Mouse (Mus musculus) spleen, adult 2 months (tissue): ENCODE results near the gene 1700025G04Rik.

Experiments
- CTCF ChIP-seq: fragments of 200-500 bp; IDR thresholded peaks from 2 replicates; pipeline ENCODE4 v1.5.1; 2011; ENCODE audit warnings: mild to moderate bottlenecking, inconsistent platforms; ENCODE audit not compliant: insufficient read depth, insufficient read length, insufficient replicate concordance; ENCODE audit errors: extremely low read depth
- POLR2A ChIP-seq: fragments of 200-500 bp; IDR thresholded peaks from 2 replicates; pipeline ENCODE4 v1.6.1; 2011; ENCODE audit warnings: low read depth, low read length, inconsistent platforms

GRCm38 (mm10) chr1:151958442-151958841, 131.5 kb downstream of the 1700025G04Rik start:
- TF ChIP-seq CTCF (no peak), POLR2A (no peak)
